Mouse (Mus musculus) lung, postnatal 25 days (tissue): ENCODE results near the gene Ephb2.

ENCODE experiments used
- DNase-seq: peaks from one replicate; pipeline ENCODE4 v3.0.0; 2022; ENCODE audit warnings: low spot score

Ephb2 gene

GRCm38 (mm10) chr4:136600536-136600935, 235.3 kb downstream of the Ephb2 start:
- no peak for DNase-seq

DNA sequence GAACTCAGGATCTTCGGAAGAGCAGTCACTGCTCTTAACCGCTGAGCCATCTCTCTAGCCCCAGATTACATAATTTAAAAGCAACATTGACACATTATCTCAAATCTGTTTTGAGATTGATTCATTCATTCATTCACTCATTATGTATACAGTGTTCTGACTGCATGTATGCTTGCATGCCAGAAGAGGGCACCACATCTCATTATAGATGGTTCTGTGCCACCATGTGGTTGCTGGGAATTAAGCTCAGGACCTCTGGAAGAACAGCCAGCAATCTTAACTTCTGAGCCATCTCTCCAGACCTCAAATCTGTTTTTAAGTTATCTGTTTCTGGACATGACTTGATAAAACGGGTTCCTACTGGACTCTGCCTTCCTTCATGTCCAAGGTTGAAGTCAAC, 235.9 kb downstream of the Ephb2 start:
- no peak for DNase-seq

- no peak for DNase-seq
Measured at GRCm38 (mm10) chr4:136598268-136598876, 237.4 kb downstream of the Ephb2 start.
